Mouse (Mus musculus) stomach, postnatal 0 days (tissue): ENCODE results near the gene Fes. TPM values are rescaled to one million over a fixed set of nuclear protein-coding genes. Genes with fewer than 3 reads are reported as not detected.

Experiments
- ATAC-seq: fragments of 200-750 bp; cut with Nextera tagmentation; 2 replicates; pipeline ENCODE4 v1.8.0; 2017; ENCODE audit not compliant: low FRiP score, low TSS enrichment
- DNase-seq: peaks from one replicate; pipeline ENCODE4 v3.0.0-alpha.2; 2016; ENCODE audit warnings: low spot score
- H3K27ac ChIP-seq: fragments of 300-500 bp; sonication (generic); replicated peaks from 2 replicates; pipeline ENCODE4 v1.5.1; 2014; ENCODE audit warnings: mild to moderate bottlenecking, control low read depth
- H3K27me3 ChIP-seq: fragments of 300-500 bp; sonication (generic); 2 replicates; pipeline ENCODE4 v1.6.1; 2014; ENCODE audit warnings: low read length; ENCODE audit not compliant: control insufficient read depth, insufficient read depth
- H3K36me3 ChIP-seq: fragments of 300-500 bp; sonication (generic); 2 replicates; pipeline ENCODE4 v1.6.1; 2014; ENCODE audit warnings: low read length, mixed read lengths; ENCODE audit not compliant: control insufficient read depth, insufficient read depth
- H3K4me1 ChIP-seq: fragments of 300-500 bp; sonication (generic); replicated peaks from 2 replicates; pipeline ENCODE4 v1.6.1; 2014; ENCODE audit warnings: antibody characterized with exemption; ENCODE audit not compliant: control insufficient read depth, insufficient read depth
- H3K4me2 ChIP-seq: fragments of 300-500 bp; sonication (generic); replicated peaks from 2 replicates; pipeline ENCODE4 v1.6.1; 2014; ENCODE audit warnings: low read depth, mild to moderate bottlenecking, control low read depth, moderate library complexity
- H3K4me3 ChIP-seq: fragments of 300-500 bp; sonication (generic); 2 replicates; pipeline ENCODE4 v1.5.1; 2014; ENCODE audit warnings: low read depth, low read length, control low read depth
- H3K9ac ChIP-seq: fragments of 300-500 bp; sonication (generic); 2 replicates; pipeline ENCODE4 v1.6.1; 2014; ENCODE audit warnings: mild to moderate bottlenecking, low read length, control low read depth, mixed read lengths
- H3K9me3 ChIP-seq: fragments of 300-500 bp; sonication (generic); 2 replicates; pipeline ENCODE4 v1.6.1; 2016; ENCODE audit warnings: low read length; ENCODE audit not compliant: control insufficient read depth
- CTCF ChIP-seq: IDR thresholded peaks from 2 replicates; pipeline ENCODE4 v1.5.1; 2016; ENCODE audit warnings: antibody characterized with exemption, low read depth, mild to moderate bottlenecking, moderate library complexity
- EP300 ChIP-seq: optimal IDR thresholded peaks from 2 replicates; pipeline ENCODE3; 2016; ENCODE audit warnings: antibody characterized with exemption
- WGBS: fragments of 180-500 bp; shearing (Covaris S2); extraction: QIAGEN DNeasy Blood & Tissue Kit; methylation state at CpG from one replicate; pipeline ENCODE4 v1.1.7; 2014; 5-methylcytosine and 5-hydroxymethylcytosine counted together
- polyA plus RNA-seq: library from polyadenylated mRNA; unstranded; fragments of >200 nt; fragmentation: Nextera tagmentation; extraction: Ambion mirVana; gene quantifications from 2 replicates; pipeline ENCODE4 v1.2.1, GENCODE M21; 2015

The Fes gene
- polyA plus RNA-seq, 1 experiment from 2014 or later, result 6.2 TPM

DNA sequence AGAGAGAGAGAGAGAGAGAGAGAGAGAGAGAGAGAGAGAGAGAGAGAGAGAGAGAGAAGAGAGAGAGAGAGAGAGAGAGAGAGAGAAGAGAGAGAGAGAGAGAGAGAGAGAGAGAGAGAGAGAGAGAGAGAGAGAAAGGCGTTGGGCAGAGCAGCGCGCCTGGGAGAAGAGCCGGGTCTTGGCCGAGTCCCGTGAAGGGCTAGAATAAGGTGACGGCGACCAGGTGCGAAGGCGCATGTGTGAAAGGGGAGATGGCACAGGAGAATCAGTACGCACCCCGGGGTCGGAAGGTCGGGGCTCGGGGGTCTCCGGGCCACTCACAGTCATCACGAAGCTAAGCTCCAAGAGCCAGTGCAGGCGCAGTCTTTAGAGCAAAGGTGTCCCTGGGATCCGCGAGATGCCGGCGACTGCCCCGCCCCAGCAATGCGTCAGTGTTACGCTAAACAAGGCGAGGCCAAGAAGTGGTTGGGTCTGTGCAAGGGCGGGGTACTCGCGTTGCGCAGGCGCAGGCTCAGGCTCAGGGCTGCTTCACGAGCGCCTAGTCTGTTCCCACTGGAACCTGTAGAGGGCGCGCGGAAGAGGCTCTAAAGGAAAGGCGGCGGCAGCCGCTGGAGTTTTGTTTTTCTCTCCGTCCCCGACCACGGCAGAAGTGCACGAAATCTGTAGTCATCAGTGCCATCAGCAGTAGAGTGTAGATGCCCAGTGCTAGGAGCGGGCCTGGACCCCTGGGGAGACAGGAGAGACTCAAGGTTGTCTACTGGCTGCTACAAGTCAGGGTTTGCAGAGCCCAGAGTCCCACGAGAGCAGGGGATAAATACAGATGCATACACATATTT lies 47.7 kb downstream of the Fes start:
- Histone ChIP-seq H3K27me3 (no peaks in the 10 kb centered on the region), H3K9ac (peak overlapping the region; percentile 71), H3K9me3 (no peaks in the 10 kb centered on the region), H3K36me3 (peaks cover 16% of the 10 kb centered on the region), H3K4me2 (peak overlapping the region; percentile 79), H3K4me1 (peaks cover 7% of the 10 kb centered on the region; the same call in 1 of the 2 replicates), H3K4me3 (peak overlapping the region; percentile 59), H3K27ac (peak overlapping the region; percentile 95)
- peak; percentile 96 for ATAC-seq
- WGBS, result under 1% methylated on average over 45 of the region's 45 CpGs
- peak; percentile 99 for DNase-seq
- TF ChIP-seq EP300, result no peak
- peak; percentile 89 for TF ChIP-seq CTCF

DNA sequence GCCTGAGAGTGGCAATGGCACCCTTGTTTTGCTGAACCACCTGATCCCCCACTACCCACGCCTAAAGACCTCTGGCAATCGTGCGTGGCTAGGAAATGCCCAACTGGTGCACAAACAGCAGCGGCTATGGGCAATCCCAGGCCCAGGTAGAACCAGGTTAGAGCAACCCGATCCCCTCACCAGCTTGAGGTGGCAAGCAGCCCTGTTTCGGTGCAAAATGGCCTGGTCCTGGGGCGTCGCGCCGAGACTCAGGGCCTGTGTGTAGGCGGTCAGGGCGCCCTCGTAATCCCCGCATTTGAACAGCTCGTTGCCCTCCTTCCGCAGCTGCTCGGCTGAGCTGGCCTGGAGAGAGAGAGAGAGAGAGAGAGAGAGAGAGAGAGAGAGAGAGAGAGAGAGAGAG lies 48.4 kb downstream of the Fes start:
- H3K9ac ChIP-seq, result peak overlapping the region; percentile 71
- DNase-seq (peak; percentile 53), ATAC-seq (no peak)
- H3K4me3 ChIP-seq, result peak overlapping the region; percentile 59
- H3K9me3 ChIP-seq, result no peaks in the 10 kb centered on the region
- peaks cover 7% of the 10 kb centered on the region; the same call in 1 of the 2 replicates for H3K4me1 ChIP-seq
- TF ChIP-seq CTCF, result no peak
- no peak for TF ChIP-seq EP300
- no peaks in the 10 kb centered on the region for H3K27me3 ChIP-seq
- WGBS, result 8% methylated on average over 17 of the region's 17 CpGs
- peaks cover 21% of the 10 kb centered on the region for H3K36me3 ChIP-seq
- H3K4me2 ChIP-seq, result peak overlapping the region; percentile 79
- H3K27ac ChIP-seq, result peak overlapping the region; percentile 69

DNA sequence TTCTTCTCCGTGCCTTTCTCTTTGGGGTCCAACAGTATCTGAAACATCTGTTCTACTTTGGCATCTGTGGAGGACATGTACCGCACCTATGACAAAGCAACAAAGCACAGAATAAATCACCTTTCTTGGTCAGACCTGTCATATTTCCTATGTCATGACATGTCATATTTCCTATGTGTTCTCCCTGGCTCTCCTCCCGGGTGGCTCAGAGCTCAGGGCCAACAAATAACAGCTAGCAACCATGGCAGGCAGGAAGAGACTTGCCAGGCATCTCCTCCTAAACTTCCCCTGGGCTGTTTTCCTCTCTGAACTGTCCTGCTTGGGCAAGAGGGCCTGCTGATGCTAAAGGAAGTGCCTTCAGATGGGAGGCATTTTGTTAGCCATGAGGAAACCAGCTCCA lies 50.8 kb downstream of the Fes start:
- Histone ChIP-seq H3K9ac (no peak overlapping the region), H3K27me3 (no peaks in the 10 kb centered on the region), H3K4me1 (peaks cover 7% of the 10 kb centered on the region; the same call in 1 of the 2 replicates), H3K9me3 (no peaks in the 10 kb centered on the region), H3K4me3 (no peak overlapping the region), H3K36me3 (peaks cover 39% of the 10 kb centered on the region), H3K27ac (0 out of 2 replicates have a peak overlapping the region, but pooled peaks have one; percentile 8), H3K4me2 (no peak overlapping the region)
- TF ChIP-seq CTCF, result no peak
- TF ChIP-seq EP300, result no peak
- ATAC-seq, result no peak
- no peak for DNase-seq
- 76% methylated on average over 3 of the region's 3 CpGs for WGBS

DNA sequence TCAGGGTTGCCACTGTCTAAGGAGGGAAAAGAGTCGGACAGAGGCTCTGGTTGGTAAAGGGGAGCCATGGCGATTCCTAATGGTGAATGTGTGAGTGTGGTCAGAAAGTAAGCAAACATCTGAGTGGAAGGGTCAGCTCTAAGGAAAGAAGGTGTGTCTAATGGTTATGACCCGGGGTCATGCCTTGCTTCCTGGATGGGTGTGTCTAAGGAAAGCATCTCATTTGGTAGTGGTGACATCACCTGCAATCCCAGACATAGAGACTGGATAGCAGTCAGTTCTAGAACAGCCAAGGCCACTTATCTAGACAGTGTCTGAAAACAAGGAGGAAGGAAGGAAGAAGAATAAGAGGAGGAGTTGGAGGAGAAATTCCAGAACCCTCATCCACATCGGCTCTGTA lies 52.9 kb downstream of the Fes start:
- H3K4me2 ChIP-seq, result no peak overlapping the region
- H3K27ac ChIP-seq, result no peak overlapping the region
- ATAC-seq, result peak; percentile 66
- no peaks in the 10 kb centered on the region for H3K27me3 ChIP-seq
- H3K4me1 ChIP-seq, result peaks cover 7% of the 10 kb centered on the region; the same call in 1 of the 2 replicates
- no peak overlapping the region for H3K4me3 ChIP-seq
- no peak for TF ChIP-seq EP300
- TF ChIP-seq CTCF, result no peak
- DNase-seq, result no peak
- H3K36me3 ChIP-seq, result peaks cover 56% of the 10 kb centered on the region
- H3K9ac ChIP-seq, result no peak overlapping the region
- WGBS, result 75% methylated on average over 4 of the region's 4 CpGs
- no peaks in the 10 kb centered on the region for H3K9me3 ChIP-seq

DNA sequence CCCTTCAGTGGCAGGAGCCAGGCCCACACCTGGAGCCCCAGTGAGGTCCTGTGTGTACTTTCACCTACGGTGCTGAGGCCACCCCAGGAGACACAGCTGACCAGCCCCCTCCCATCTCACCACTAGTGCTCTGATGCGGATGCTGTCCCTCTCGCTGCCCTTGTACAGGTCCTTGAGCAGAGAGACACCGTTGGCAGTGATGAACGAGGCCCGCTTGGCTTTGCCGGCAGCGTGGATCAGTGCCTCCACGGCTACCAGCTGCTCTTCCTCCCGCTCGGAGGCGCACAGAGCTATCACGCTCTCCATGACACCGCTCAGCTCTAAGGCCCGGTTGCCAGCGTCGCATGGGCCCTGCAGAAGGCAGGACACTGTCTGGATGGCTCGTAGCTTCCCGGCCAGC lies 56.3 kb downstream of the Fes start:
- WGBS, result 93% methylated on average over 19 of the region's 19 CpGs
- DNase-seq (no peak), ATAC-seq (no peak)
- H3K9me3 ChIP-seq, result no peaks in the 10 kb centered on the region
- H3K4me2 ChIP-seq, result no peak overlapping the region
- H3K4me3 ChIP-seq, result no peak overlapping the region
- no peaks in the 10 kb centered on the region for H3K27me3 ChIP-seq
- no peak overlapping the region for H3K27ac ChIP-seq
- H3K36me3 ChIP-seq, result peaks cover 63% of the 10 kb centered on the region
- no peak for TF ChIP-seq EP300
- no peak for TF ChIP-seq CTCF
- no peak overlapping the region for H3K9ac ChIP-seq
- H3K4me1 ChIP-seq, result no peaks in the 10 kb centered on the region

DNA sequence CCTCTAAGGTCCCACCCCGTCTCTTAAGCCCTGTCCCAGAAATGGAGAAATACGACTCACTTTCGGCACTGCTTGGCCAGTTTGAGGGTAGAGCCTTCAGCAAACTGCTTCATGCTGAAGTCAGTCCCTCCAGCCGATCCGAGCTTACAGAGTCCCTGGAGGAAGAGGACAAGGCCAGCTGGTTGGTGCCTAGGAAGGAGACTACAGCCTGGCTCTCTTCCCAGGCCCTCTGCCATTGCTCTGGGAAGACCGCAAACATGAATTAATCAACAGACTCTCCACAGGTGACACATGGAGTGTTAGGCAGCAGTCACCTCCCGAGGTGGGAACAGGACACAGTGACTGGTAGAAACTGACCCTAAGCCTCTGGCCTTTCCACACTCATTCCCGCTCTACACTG lies 57.5 kb downstream of the Fes start:
- DNase-seq (no peak), ATAC-seq (no peak)
- no peaks in the 10 kb centered on the region for H3K9me3 ChIP-seq
- peaks cover 57% of the 10 kb centered on the region for H3K36me3 ChIP-seq
- no peak overlapping the region for H3K9ac ChIP-seq
- H3K27me3 ChIP-seq, result no peaks in the 10 kb centered on the region
- no peaks in the 10 kb centered on the region for H3K4me1 ChIP-seq
- WGBS, result 85% methylated on average over 8 of the region's 8 CpGs
- H3K27ac ChIP-seq, result no peak overlapping the region
- TF ChIP-seq CTCF (no peak), EP300 (no peak)
- no peak overlapping the region for H3K4me2 ChIP-seq
- H3K4me3 ChIP-seq, result no peak overlapping the region

Other genes starting within 250 kb of the Fes start
- 19.4 and 19.9 TPM in 2 replicates for gene Sema4b, start 201.1 kb downstream of the Fes start, polyA plus RNA-seq
- gene Cib1, start 155.1 kb downstream of the Fes start, polyA plus RNA-seq, result 187 and 189 TPM in 2 replicates
- gene Gdpgp1, start 155.1 kb downstream of the Fes start, polyA plus RNA-seq, result 2.9 and 3.2 TPM in 2 replicates
- 1.2 TPM in 2 replicates for gene Ttll13, start 141.6 kb downstream of the Fes start, polyA plus RNA-seq
- 33.6 and 34.5 TPM in 2 replicates for gene Ngrn, start 126.7 kb downstream of the Fes start, polyA plus RNA-seq
- 4.9 and 7.5 TPM in 2 replicates for gene Vps33b, start 118.3 kb downstream of the Fes start, polyA plus RNA-seq
- gene Prc1, start 93.5 kb downstream of the Fes start, polyA plus RNA-seq, result 32.6 and 38.0 TPM in 2 replicates
- gene Rccd1, start 63.5 kb downstream of the Fes start, polyA plus RNA-seq, result 3.7 and 3.8 TPM in 2 replicates
- 30.7 and 34.5 TPM in 2 replicates for gene Unc45a, start 46.9 kb downstream of the Fes start, polyA plus RNA-seq
- 8.6 and 10.4 TPM in 2 replicates for gene Hddc3, start 44.8 kb downstream of the Fes start, polyA plus RNA-seq
- gene Man2a2, start 16.6 kb downstream of the Fes start, polyA plus RNA-seq, result 3.6 and 5.3 TPM in 2 replicates
- gene Furin, start 17.5 kb upstream of the Fes start, polyA plus RNA-seq, result 17.6 and 20.8 TPM in 2 replicates
- gene Blm, start 147.2 kb upstream of the Fes start, polyA plus RNA-seq, result 3.2 TPM in 2 replicates